Mouse (Mus musculus): ENCODE results near the gene Kif1bp. TPM values are rescaled to one million over a fixed set of nuclear protein-coding genes. Genes with fewer than 3 reads are reported as not detected.

The Kif1bp gene
- polyA plus RNA-seq, 1 experiment, result 5.1 TPM

DNA sequence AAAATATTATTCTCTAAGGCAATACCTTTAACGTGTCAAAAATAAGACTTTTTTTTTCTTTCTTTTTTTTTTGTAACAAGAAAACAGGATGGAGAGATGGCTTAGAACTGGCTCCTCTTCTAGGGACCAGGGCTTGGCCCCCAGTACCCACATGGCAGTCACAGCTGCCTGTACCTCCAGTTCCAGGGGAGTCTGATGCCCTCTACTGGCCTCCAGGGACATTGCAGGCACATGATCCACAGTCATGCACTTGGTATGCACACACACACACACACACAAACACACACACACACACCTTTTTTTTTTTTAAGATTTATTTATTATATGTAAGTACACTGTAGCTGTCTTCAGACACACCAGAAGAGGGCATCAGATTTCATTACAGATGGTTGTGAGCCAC lies 20.5 kb downstream of the Kif1bp start:
- H3K36me3 ChIP-seq (replicated peaks; ENCODE audit: low read length), result peaks cover 64% of the 10 kb centered on the region
- H3K9me3 ChIP-seq, result no peaks in the 10 kb centered on the region
- TF ChIP-seq FLI1 (IDR thresholded peaks at IDR 0.05; ENCODE audit: low read length) (no peak), GATA1 (IDR thresholded peaks at IDR 0.05; ENCODE audit: borderline replicate concordance, low read length) (no peak)
- H3K4me3 ChIP-seq (replicated peaks), result no peak overlapping the region
- peaks cover 33% of the 10 kb centered on the region for H3K4me1 ChIP-seq
- no peaks in the 10 kb centered on the region for H3K27me3 ChIP-seq (replicated peaks)

- no peak for TF ChIP-seq GATA1 (IDR thresholded peaks at IDR 0.05; ENCODE audit: borderline replicate concordance, low read length)
- no peak for TF ChIP-seq FLI1 (IDR thresholded peaks at IDR 0.05; ENCODE audit: low read length)
- no peak overlapping the region for H3K4me3 ChIP-seq (replicated peaks)
- no peaks in the 10 kb centered on the region for H3K9me3 ChIP-seq
- peaks cover 36% of the 10 kb centered on the region for H3K4me1 ChIP-seq
- H3K27me3 ChIP-seq (replicated peaks), result no peaks in the 10 kb centered on the region
- H3K36me3 ChIP-seq (replicated peaks; ENCODE audit: low read length), result peaks cover 52% of the 10 kb centered on the region
These were observed 21.7 kb downstream of the Kif1bp start for GRCm38 (mm10) chr10:62556558-62556901.

- H3K36me3 ChIP-seq (replicated peaks; ENCODE audit: low read length), result peaks cover 47% of the 10 kb centered on the region
- H3K27me3 ChIP-seq (replicated peaks), result no peaks in the 10 kb centered on the region
- peaks cover 37% of the 10 kb centered on the region for H3K4me1 ChIP-seq
- H3K4me3 ChIP-seq (replicated peaks), result peak overlapping the region; percentile 23
- TF ChIP-seq FLI1 (IDR thresholded peaks at IDR 0.05; ENCODE audit: low read length) (no peak), GATA1 (IDR thresholded peaks at IDR 0.05; ENCODE audit: borderline replicate concordance, low read length) (no peak)
- H3K9me3 ChIP-seq, result no peaks in the 10 kb centered on the region
These were observed 22.3 kb downstream of the Kif1bp start for GRCm38 (mm10) chr10:62555705-62556557.

GRCm38 (mm10) chr10:62553611-62554091 lies 24.6 kb downstream of the Kif1bp start:
- Histone ChIP-seq H3K4me3 (replicated peaks) (peak overlapping the region; percentile 72), H3K36me3 (replicated peaks; ENCODE audit: low read length) (peaks cover 24% of the 10 kb centered on the region), H3K9me3 (no peaks in the 10 kb centered on the region), H3K4me1 (peaks cover 56% of the 10 kb centered on the region), H3K27me3 (replicated peaks) (no peaks in the 10 kb centered on the region)
- TF ChIP-seq GATA1 (IDR thresholded peaks at IDR 0.05; ENCODE audit: borderline replicate concordance, low read length), result no peak
- TF ChIP-seq FLI1 (IDR thresholded peaks at IDR 0.05; ENCODE audit: low read length), result no peak

GRCm38 (mm10) chr10:62550787-62551300 lies 27.4 kb downstream of the Kif1bp start:
- TF ChIP-seq GATA1 (IDR thresholded peaks at IDR 0.05; ENCODE audit: borderline replicate concordance, low read length) (no peak), FLI1 (IDR thresholded peaks at IDR 0.05; ENCODE audit: low read length) (no peak)
- Histone ChIP-seq H3K27me3 (replicated peaks) (no peaks in the 10 kb centered on the region), H3K9me3 (no peaks in the 10 kb centered on the region), H3K36me3 (replicated peaks; ENCODE audit: low read length) (peaks cover 3% of the 10 kb centered on the region), H3K4me1 (peaks cover 59% of the 10 kb centered on the region), H3K4me3 (replicated peaks) (no peak overlapping the region)

DNA sequence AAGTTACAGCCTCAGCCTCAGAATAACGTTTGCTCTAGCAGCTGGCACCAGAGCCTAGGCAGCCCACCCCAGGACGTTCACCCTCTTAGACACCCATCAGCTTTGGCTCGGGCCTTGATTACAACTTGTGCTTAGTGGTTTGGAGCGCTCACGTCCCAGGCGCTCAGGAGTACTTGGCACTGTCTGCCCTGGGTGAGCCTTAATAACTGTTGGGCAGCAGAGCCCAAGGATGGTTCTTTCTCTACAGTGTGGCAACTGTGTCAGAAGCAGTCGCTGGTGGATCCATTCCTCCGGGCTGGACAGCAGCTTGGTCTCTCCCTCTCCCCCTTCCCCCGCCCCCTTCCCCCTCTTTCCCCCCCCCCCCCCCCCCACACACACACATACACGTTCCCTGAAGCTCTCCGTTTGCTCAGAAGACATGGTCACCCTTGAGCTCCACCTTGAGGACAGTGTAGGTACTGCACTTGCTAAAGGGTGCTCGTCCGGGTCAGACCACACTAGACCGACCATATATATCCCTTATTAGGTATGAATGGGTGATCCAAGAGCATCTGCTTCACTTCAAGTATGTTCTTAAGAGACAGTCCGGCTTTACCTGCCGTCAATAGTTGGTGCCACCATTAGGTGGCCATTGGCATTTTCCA lies 28.6 kb downstream of the Kif1bp start:
- H3K4me1 ChIP-seq, result peaks cover 68% of the 10 kb centered on the region
- H3K27me3 ChIP-seq (replicated peaks), result no peaks in the 10 kb centered on the region
- no peak for TF ChIP-seq GATA1 (IDR thresholded peaks at IDR 0.05; ENCODE audit: borderline replicate concordance, low read length)
- peak overlapping the region; percentile 88 for H3K4me3 ChIP-seq (replicated peaks)
- no peaks in the 10 kb centered on the region for H3K36me3 ChIP-seq (replicated peaks; ENCODE audit: low read length)
- H3K9me3 ChIP-seq, result no peaks in the 10 kb centered on the region

GRCm38 (mm10) chr10:62546441-62546840 lies 31.8 kb downstream of the Kif1bp start:
- Histone ChIP-seq H3K9me3 (no peaks in the 10 kb centered on the region), H3K4me1 (peaks cover 73% of the 10 kb centered on the region), H3K27me3 (replicated peaks) (no peaks in the 10 kb centered on the region), H3K4me3 (replicated peaks) (no peak overlapping the region), H3K36me3 (replicated peaks; ENCODE audit: low read length) (no peaks in the 10 kb centered on the region)
- TF ChIP-seq GATA1 (IDR thresholded peaks at IDR 0.05; ENCODE audit: borderline replicate concordance, low read length) (no peak), FLI1 (IDR thresholded peaks at IDR 0.05; ENCODE audit: low read length) (no peak)

DNA sequence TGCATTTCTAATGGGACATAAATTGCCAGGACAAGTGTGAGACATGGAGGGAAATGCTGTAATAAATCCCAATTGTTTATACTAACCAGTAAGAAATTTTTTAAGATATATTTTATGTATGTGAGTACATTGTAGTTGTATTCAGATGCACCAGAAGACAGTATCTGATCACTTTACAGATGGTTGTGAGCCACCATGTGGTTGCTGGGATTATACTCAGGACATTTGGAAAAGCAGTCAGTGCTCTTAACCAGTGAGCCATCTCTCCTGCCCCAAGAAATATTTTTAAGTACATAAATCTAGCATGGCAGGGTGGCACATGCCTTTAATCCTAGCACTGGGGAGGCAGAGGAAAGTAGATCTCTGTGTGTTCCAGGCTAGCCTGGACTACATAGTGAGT lies 32.5 kb downstream of the Kif1bp start:
- no peak overlapping the region for H3K4me3 ChIP-seq (replicated peaks)
- H3K27me3 ChIP-seq (replicated peaks), result no peaks in the 10 kb centered on the region
- TF ChIP-seq FLI1 (IDR thresholded peaks at IDR 0.05; ENCODE audit: low read length) (no peak), GATA1 (IDR thresholded peaks at IDR 0.05; ENCODE audit: borderline replicate concordance, low read length) (no peak)
- H3K4me1 ChIP-seq, result peaks cover 76% of the 10 kb centered on the region
- no peaks in the 10 kb centered on the region for H3K9me3 ChIP-seq
- H3K36me3 ChIP-seq (replicated peaks; ENCODE audit: low read length), result no peaks in the 10 kb centered on the region

DNA sequence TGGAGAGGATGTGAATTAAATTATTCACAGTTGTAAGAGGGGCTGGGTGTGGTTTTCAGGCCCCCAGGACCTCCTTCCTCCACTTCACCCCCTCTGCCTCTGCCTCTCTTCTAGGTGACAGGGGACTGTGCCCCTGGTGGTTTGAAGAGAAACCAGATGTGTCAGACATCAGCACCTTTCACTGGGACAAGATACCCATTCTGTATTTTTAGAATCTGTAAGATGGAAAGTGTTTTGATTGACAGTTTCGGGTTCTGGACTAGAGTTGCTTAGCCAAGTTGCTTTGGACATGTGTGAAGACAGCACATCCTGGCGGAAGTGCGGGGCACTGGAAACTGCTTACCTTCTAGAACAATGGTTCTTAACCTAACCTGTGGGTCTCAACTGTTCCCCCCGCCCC lies 33.9 kb downstream of the Kif1bp start:
- Histone ChIP-seq H3K9me3 (no peaks in the 10 kb centered on the region), H3K36me3 (replicated peaks; ENCODE audit: low read length) (no peaks in the 10 kb centered on the region), H3K27me3 (replicated peaks) (no peaks in the 10 kb centered on the region), H3K4me1 (peaks cover 75% of the 10 kb centered on the region), H3K4me3 (replicated peaks) (peak overlapping the region; percentile 18)
- TF ChIP-seq GATA1 (IDR thresholded peaks at IDR 0.05; ENCODE audit: borderline replicate concordance, low read length) (no peak), FLI1 (IDR thresholded peaks at IDR 0.05; ENCODE audit: low read length) (no peak)

GRCm38 (mm10) chr10:62543399-62543808 lies 34.9 kb downstream of the Kif1bp start:
- peak overlapping the region; percentile 87 for H3K4me3 ChIP-seq (replicated peaks)
- H3K27me3 ChIP-seq (replicated peaks), result no peaks in the 10 kb centered on the region
- TF ChIP-seq FLI1 (IDR thresholded peaks at IDR 0.05; ENCODE audit: low read length), result 0 out of 2 replicates have a peak, but pooled peaks have one; percentile 29
- TF ChIP-seq GATA1 (IDR thresholded peaks at IDR 0.05; ENCODE audit: borderline replicate concordance, low read length), result no peak
- H3K9me3 ChIP-seq, result no peaks in the 10 kb centered on the region
- peaks cover 74% of the 10 kb centered on the region for H3K4me1 ChIP-seq
- H3K36me3 ChIP-seq (replicated peaks; ENCODE audit: low read length), result no peaks in the 10 kb centered on the region
